Mouse (Mus musculus) stomach, embryonic 16.5 days (tissue): ENCODE measurements around the gene Plppr1. TPM values are rescaled to one million over a fixed set of nuclear protein-coding genes. Genes with fewer than 3 reads are reported as not detected.

Experiments used
- ATAC-seq: fragments of 200-750 bp; cut with Nextera tagmentation; 2 replicates; pipeline ENCODE4 v1.8.0; 2017; ENCODE audit warnings: moderate number of reproducible peaks, moderate TSS enrichment; ENCODE audit not compliant: insufficient read depth, low FRiP score
- H3K27ac ChIP-seq: fragments of 300-500 bp; sonication (generic); 2 replicates; pipeline ENCODE4 v1.5.1; 2014; ENCODE audit warnings: low read length
- H3K27me3 ChIP-seq: fragments of 300-500 bp; sonication (generic); 2 replicates; pipeline ENCODE4 v1.6.1; 2014; ENCODE audit warnings: low read length, control low read depth, mixed read lengths; ENCODE audit not compliant: control insufficient read depth, insufficient read depth
- H3K36me3 ChIP-seq: fragments of 300-500 bp; sonication (generic); 2 replicates; pipeline ENCODE4 v1.6.1; 2014; ENCODE audit warnings: low read length; ENCODE audit not compliant: control insufficient read depth, insufficient read depth
- H3K4me1 ChIP-seq: fragments of 300-500 bp; sonication (generic); 2 replicates; pipeline ENCODE4 v1.6.1; 2014; ENCODE audit warnings: low read length, control low read depth, mixed read lengths; ENCODE audit not compliant: control insufficient read depth, insufficient read depth
- H3K4me2 ChIP-seq: fragments of 300-500 bp; sonication (generic); 2 replicates; pipeline ENCODE4 v1.6.1; 2014; ENCODE audit warnings: low read depth, low read length, mixed read lengths
- H3K4me3 ChIP-seq: fragments of 300-500 bp; sonication (generic); replicated peaks from 2 replicates; pipeline ENCODE4 v1.5.1; 2014; ENCODE audit warnings: mild to moderate bottlenecking, low read length
- H3K9ac ChIP-seq: fragments of 300-500 bp; sonication (generic); 2 replicates; pipeline ENCODE4 v1.6.1; 2014; ENCODE audit warnings: low read length
- H3K9me3 ChIP-seq: fragments of 300-500 bp; sonication (generic); replicated peaks from 2 replicates; pipeline ENCODE4 v1.6.1; 2016; ENCODE audit warnings: low read length, control low read depth; ENCODE audit not compliant: control insufficient read depth
- WGBS: fragments of 180-500 bp; shearing (Covaris S2); extraction: QIAGEN DNeasy Blood & Tissue Kit; methylation state at CpG from one replicate; pipeline ENCODE4 v1.1.7; 2014; 5-methylcytosine and 5-hydroxymethylcytosine counted together
- polyA plus RNA-seq: library from polyadenylated mRNA; unstranded; fragments of >200 nt; fragmentation: Nextera tagmentation; extraction: Ambion mirVana; gene quantifications from 2 replicates; pipeline ENCODE4 v1.2.1, GENCODE M21; 2015

The Plppr1 gene
- polyA plus RNA-seq, 1 experiment from 2014 or later: 1.9 TPM

GRCm38 (mm10) chr4:49156781-49157180 is 97.7 kb downstream of the Plppr1 start:
- 76% methylated on average over 1 of the region's 1 CpGs for WGBS
- no peaks in the 10 kb centered on the region; the same call in 1 of the 2 replicates for H3K9me3 ChIP-seq

GRCm38 (mm10) chr4:49163285-49163684 is 104.2 kb downstream of the Plppr1 start:
- Histone ChIP-seq H3K9ac (no peak overlapping the region), H3K4me1 (no peaks in the 10 kb centered on the region), H3K4me2 (no peak overlapping the region), H3K9me3 (no peaks in the 10 kb centered on the region; the same call in 1 of the 2 replicates), H3K27me3 (no peaks in the 10 kb centered on the region), H3K27ac (no peak overlapping the region), H3K4me3 (no peak overlapping the region), H3K36me3 (no peaks in the 10 kb centered on the region)
- ATAC-seq: no peak
- WGBS: 84% methylated on average over 3 of the region's 3 CpGs

More at GRCm38 (mm10) chr4:49156781-49157180, 97.7 kb downstream of the Plppr1 start:
- H3K27me3 ChIP-seq: no peaks in the 10 kb centered on the region
- H3K27ac ChIP-seq: no peak overlapping the region
- ATAC-seq: no peak
- no peaks in the 10 kb centered on the region for H3K4me1 ChIP-seq
- H3K4me2 ChIP-seq: no peak overlapping the region
- no peaks in the 10 kb centered on the region for H3K36me3 ChIP-seq
- H3K4me3 ChIP-seq: no peak overlapping the region
- no peak overlapping the region for H3K9ac ChIP-seq

GRCm38 (mm10) chr4:49166391-49166790 is 107.3 kb downstream of the Plppr1 start:
- 68% methylated on average over 3 of the region's 3 CpGs for WGBS
- H3K27me3 ChIP-seq: no peaks in the 10 kb centered on the region
- H3K9ac ChIP-seq: no peak overlapping the region
- H3K36me3 ChIP-seq: no peaks in the 10 kb centered on the region
- no peak overlapping the region for H3K4me2 ChIP-seq
- H3K4me3 ChIP-seq: no peak overlapping the region
- H3K4me1 ChIP-seq: no peaks in the 10 kb centered on the region
- ATAC-seq: no peak
- H3K9me3 ChIP-seq: no peaks in the 10 kb centered on the region
- no peak overlapping the region for H3K27ac ChIP-seq

DNA sequence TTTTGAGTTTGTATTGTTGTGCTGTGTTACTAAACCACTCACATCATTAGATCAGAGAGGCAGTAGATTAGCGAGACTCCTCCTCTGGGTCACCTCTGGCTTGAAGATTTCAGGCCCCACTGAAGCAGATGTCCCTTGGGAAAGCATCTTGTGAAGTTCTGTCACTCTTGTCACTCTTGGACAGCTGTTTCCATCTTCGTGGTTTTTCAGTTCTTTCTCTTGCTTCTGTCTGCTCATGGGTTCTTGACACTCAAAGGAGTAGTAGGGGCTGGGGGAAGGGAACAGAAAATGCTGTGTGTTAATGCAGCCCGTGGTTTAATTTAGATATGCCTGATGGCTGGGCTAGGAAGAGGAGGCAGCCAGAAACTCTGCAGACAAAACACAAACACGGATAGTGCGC is 108.0 kb downstream of the Plppr1 start:
- Histone ChIP-seq H3K4me1 (no peaks in the 10 kb centered on the region), H3K36me3 (no peaks in the 10 kb centered on the region), H3K27me3 (no peaks in the 10 kb centered on the region), H3K9me3 (no peaks in the 10 kb centered on the region), H3K4me2 (no peak overlapping the region), H3K27ac (no peak overlapping the region), H3K9ac (no peak overlapping the region), H3K4me3 (no peak overlapping the region)
- 84% methylated on average over 5 of the region's 5 CpGs for WGBS
- ATAC-seq: no peak

- H3K4me1 ChIP-seq: no peaks in the 10 kb centered on the region
- no peak overlapping the region for H3K9ac ChIP-seq
- H3K27ac ChIP-seq: no peak overlapping the region
- no peaks in the 10 kb centered on the region for H3K27me3 ChIP-seq
- 31% methylated on average over 1 of the region's 1 CpGs for WGBS
- ATAC-seq: no peak
- no peaks in the 10 kb centered on the region for H3K36me3 ChIP-seq
- no peak overlapping the region for H3K4me3 ChIP-seq
- H3K9me3 ChIP-seq: no peaks in the 10 kb centered on the region
- no peak overlapping the region for H3K4me2 ChIP-seq
Observed at GRCm38 (mm10) chr4:49169498-49169897, 110.4 kb downstream of the Plppr1 start.

DNA sequence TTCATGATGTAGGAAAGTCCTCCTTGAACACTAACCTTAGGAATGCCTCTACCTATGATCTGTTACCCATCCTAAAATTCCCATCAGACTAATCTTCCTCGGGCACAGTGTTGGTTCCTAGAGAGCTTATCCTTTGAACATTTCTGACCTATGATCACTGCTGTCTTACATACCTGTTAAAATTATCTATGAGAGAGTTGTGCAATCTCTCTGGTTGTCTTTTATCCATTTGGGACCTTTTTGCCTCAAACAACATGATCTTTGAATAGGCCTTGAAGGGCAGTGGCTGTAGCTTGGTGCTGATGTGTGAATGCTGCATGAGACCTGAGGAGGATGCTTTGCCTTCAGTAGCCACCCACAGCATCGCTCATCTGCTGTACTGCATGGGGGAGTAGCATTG is 119.0 kb downstream of the Plppr1 start:
- H3K9ac ChIP-seq: no peak overlapping the region
- H3K9me3 ChIP-seq: no peaks in the 10 kb centered on the region
- H3K36me3 ChIP-seq: no peaks in the 10 kb centered on the region
- no peak overlapping the region for H3K4me2 ChIP-seq
- H3K4me1 ChIP-seq: 0 out of 2 replicates have a peak, but pooled peaks cover 4% of the 10 kb centered on the region
- no peak overlapping the region for H3K27ac ChIP-seq
- no peaks in the 10 kb centered on the region for H3K27me3 ChIP-seq
- H3K4me3 ChIP-seq: no peak overlapping the region
- ATAC-seq: no peak
- 81% methylated on average over 2 of the region's 2 CpGs for WGBS

DNA sequence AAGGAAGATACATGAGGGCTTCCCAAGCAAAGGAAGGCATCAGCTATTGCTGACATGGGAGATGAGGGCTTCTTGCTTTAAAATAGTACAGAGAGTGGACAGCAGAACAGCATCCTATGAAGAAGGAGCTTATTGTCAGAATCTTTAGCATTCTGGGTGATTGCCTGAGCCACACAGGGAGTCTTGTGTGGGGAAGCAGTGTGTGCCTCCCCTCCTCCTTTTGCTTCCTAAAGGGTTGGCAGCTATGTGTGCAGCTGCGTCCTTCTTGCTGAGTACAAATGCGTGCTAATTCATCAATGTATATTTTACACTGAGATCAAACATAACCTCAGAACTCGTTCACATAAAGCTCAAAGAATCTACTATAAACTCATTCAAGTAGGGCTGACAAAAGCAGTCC is 119.8 kb downstream of the Plppr1 start:
- WGBS: 19% methylated on average over 3 of the region's 3 CpGs
- Histone ChIP-seq H3K9me3 (no peaks in the 10 kb centered on the region), H3K36me3 (no peaks in the 10 kb centered on the region), H3K4me1 (0 out of 2 replicates have a peak, but pooled peaks cover 4% of the 10 kb centered on the region), H3K4me3 (no peak overlapping the region), H3K27ac (peak overlapping the region; percentile 47; the same call in 1 of the 2 replicates), H3K4me2 (no peak overlapping the region), H3K9ac (no peak overlapping the region), H3K27me3 (no peaks in the 10 kb centered on the region)
- peak; percentile 44; the same call in 1 of the 2 replicates for ATAC-seq

- Histone ChIP-seq H3K36me3 (no peaks in the 10 kb centered on the region), H3K4me1 (0 out of 2 replicates have a peak, but pooled peaks cover 4% of the 10 kb centered on the region), H3K9ac (no peak overlapping the region), H3K9me3 (no peaks in the 10 kb centered on the region), H3K27ac (peak overlapping the region; percentile 0), H3K4me2 (no peak overlapping the region), H3K27me3 (no peaks in the 10 kb centered on the region), H3K4me3 (no peak overlapping the region)
- WGBS: 42% methylated on average over 2 of the region's 2 CpGs
- peak; percentile 89; the same call in 1 of the 2 replicates for ATAC-seq
Observed at GRCm38 (mm10) chr4:49179471-49180181, 120.6 kb downstream of the Plppr1 start.

DNA sequence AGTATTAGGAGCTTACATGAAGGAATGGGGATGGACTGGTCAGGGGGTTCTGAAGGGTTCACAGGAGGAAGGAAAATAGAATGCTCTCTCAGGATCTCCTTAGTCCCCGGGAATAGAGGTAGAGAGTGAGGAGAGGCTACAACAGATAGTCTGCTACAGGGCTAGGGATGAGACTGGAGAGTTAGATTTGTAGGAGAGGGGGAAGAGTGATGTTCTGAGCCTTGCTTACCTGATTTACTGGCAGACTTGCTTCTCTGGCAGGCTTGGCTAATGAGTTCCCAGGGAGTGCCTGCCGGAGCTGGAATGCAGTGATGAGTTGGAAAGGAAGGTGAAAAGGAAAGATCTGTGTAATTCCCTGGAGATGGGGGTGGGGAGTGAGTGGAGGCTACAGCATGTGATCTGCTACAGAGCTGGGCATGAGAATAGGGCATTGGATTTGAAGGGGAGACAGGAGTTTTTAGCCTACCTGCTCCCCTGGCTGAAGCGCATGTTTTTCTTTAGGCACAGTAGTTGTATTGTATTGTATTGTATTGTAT is 131.0 kb downstream of the Plppr1 start:
- 51% methylated on average over 3 of the region's 3 CpGs for WGBS
- Histone ChIP-seq H3K9me3 (no peaks in the 10 kb centered on the region), H3K27me3 (no peaks in the 10 kb centered on the region), H3K9ac (no peak overlapping the region), H3K36me3 (no peaks in the 10 kb centered on the region), H3K4me1 (no peaks in the 10 kb centered on the region), H3K4me2 (no peak overlapping the region), H3K4me3 (no peak overlapping the region), H3K27ac (no peak overlapping the region)
- no peak for ATAC-seq
